Mouse (Mus musculus): ENCODE data around the gene Cavin4. TPM values are rescaled to one million over a fixed set of nuclear protein-coding genes. Genes with fewer than 3 reads are reported as not detected.
"Not testable (repeated sequence)": the region's sequence is repeated elsewhere in the genome, so short reads cannot be mapped to it uniquely, and the experiment has no call there.

Gene Cavin4
- total RNA-seq, 2 experiments from 2014 or later, result 2.1 TPM

GRCm38 (mm10) chr4:48676570-48677185 is 13.4 kb downstream of the Cavin4 start:
- H3K27ac ChIP-seq, result no peak overlapping the region
- H3K4me3 ChIP-seq, result no peak overlapping the region
- TF ChIP-seq CTCF (IDR thresholded peaks at IDR 0.05), result no peak
- no peak for DNase-seq (ENCODE audit: extremely low spot score in 1 of 2, low spot score in 2 of 2)
- intact Hi-C loops (cut with DNase I), result no loop called here

- no peak for DNase-seq (ENCODE audit: extremely low spot score in 1 of 2, low spot score in 2 of 2)
- no peak for TF ChIP-seq CTCF (IDR thresholded peaks at IDR 0.05)
- Histone ChIP-seq H3K27ac (no peak overlapping the region), H3K4me3 (no peak overlapping the region)
- intact Hi-C loops (cut with DNase I), result no loop called here
These were observed 14.0 kb downstream of the Cavin4 start for GRCm38 (mm10) chr4:48677276-48677675.

GRCm38 (mm10) chr4:48677812-48678211 is 14.5 kb downstream of the Cavin4 start:
- intact Hi-C loops (cut with DNase I), result no loop called here
- no peak for DNase-seq (ENCODE audit: extremely low spot score in 1 of 2, low spot score in 2 of 2)
- no peak overlapping the region for H3K4me3 ChIP-seq
- H3K27ac ChIP-seq, result no peak overlapping the region
- TF ChIP-seq CTCF (IDR thresholded peaks at IDR 0.05), result no peak

GRCm38 (mm10) chr4:48678793-48679192 is 15.5 kb downstream of the Cavin4 start:
- Histone ChIP-seq H3K4me3 (no peak overlapping the region), H3K27ac (no peak overlapping the region)
- TF ChIP-seq CTCF (IDR thresholded peaks at IDR 0.05), result no peak
- no peak for DNase-seq (ENCODE audit: extremely low spot score in 1 of 2, low spot score in 2 of 2)
- intact Hi-C loops (cut with DNase I), result no loop called here

GRCm38 (mm10) chr4:48679728-48680127 is 16.4 kb downstream of the Cavin4 start:
- not testable (repeated sequence) for DNase-seq (ENCODE audit: extremely low spot score in 1 of 2, low spot score in 2 of 2); H3K4me3 ChIP-seq; H3K27ac ChIP-seq
- intact Hi-C loops (cut with DNase I), result loop anchor here (2.0 kb wide), 2 partner anchors 95 to 207 kb away; partner anchors contain the start of genes Tex10 and Tmeff1

GRCm38 (mm10) chr4:48680214-48680613 is 16.9 kb downstream of the Cavin4 start:
- intact Hi-C loops (cut with DNase I), result loop anchor here (2.0 kb wide), 2 partner anchors 95 to 207 kb away; partner anchors contain the start of genes Tex10 and Tmeff1
- TF ChIP-seq CTCF (IDR thresholded peaks at IDR 0.05), result no peak
- Histone ChIP-seq H3K27ac (no peak overlapping the region), H3K4me3 (peak overlapping the region; percentile 26; the same call in 1 of the 2 replicates)
- no peak for DNase-seq (ENCODE audit: extremely low spot score in 1 of 2, low spot score in 2 of 2)

- TF ChIP-seq CTCF (IDR thresholded peaks at IDR 0.05), result peak; percentile 69
- intact Hi-C loops (cut with DNase I), result loop anchor here (2.0 kb wide), 2 partner anchors 96 to 208 kb away; partner anchors contain the start of genes Tex10 and Tmeff1
These were observed 17.5 kb downstream of the Cavin4 start for GRCm38 (mm10) chr4:48680648-48681343.

GRCm38 (mm10) chr4:48683126-48683525 is 19.8 kb downstream of the Cavin4 start:
- no peak for TF ChIP-seq CTCF (IDR thresholded peaks at IDR 0.05)
- intact Hi-C loops (cut with DNase I), result loop anchor here (2.0 kb wide), 1 partner anchor 142 kb away; no protein-coding TSS in a partner anchor
- Histone ChIP-seq H3K27ac (peak overlapping the region; percentile 81), H3K4me3 (peak overlapping the region; percentile 44)
- DNase-seq (ENCODE audit: extremely low spot score in 1 of 2, low spot score in 2 of 2), result no peak

More at GRCm38 (mm10) chr4:48680648-48681343, 17.5 kb downstream of the Cavin4 start:
- Histone ChIP-seq H3K27ac (no peak overlapping the region), H3K4me3 (peak overlapping the region; percentile 26)
- no peak for DNase-seq (ENCODE audit: extremely low spot score in 1 of 2, low spot score in 2 of 2)

- Histone ChIP-seq H3K4me3 (peak overlapping the region; percentile 44), H3K27ac (peak overlapping the region; percentile 81)
- DNase-seq (ENCODE audit: extremely low spot score in 1 of 2, low spot score in 2 of 2), result not testable (repeated sequence)
- intact Hi-C loops (cut with DNase I), result loop anchor here (2.0 kb wide), 1 partner anchor 143 kb away; no protein-coding TSS in a partner anchor
These were observed 20.4 kb downstream of the Cavin4 start for GRCm38 (mm10) chr4:48683633-48684209.

GRCm38 (mm10) chr4:48684593-48685187 is 21.4 kb downstream of the Cavin4 start:
- no peak for TF ChIP-seq CTCF (IDR thresholded peaks at IDR 0.05)

GRCm38 (mm10) chr4:48688148-48688547 is 24.8 kb downstream of the Cavin4 start:
- no peak overlapping the region for H3K27ac ChIP-seq
- TF ChIP-seq CTCF (IDR thresholded peaks at IDR 0.05), result no peak
- DNase-seq (ENCODE audit: extremely low spot score in 1 of 2, low spot score in 2 of 2), result no peak
- intact Hi-C loops (cut with DNase I), result no loop called here
- no peak overlapping the region for H3K4me3 ChIP-seq

More at GRCm38 (mm10) chr4:48684593-48685187, 21.4 kb downstream of the Cavin4 start:
- DNase-seq (ENCODE audit: extremely low spot score in 1 of 2, low spot score in 2 of 2), result no peak
- Histone ChIP-seq H3K4me3 (no peak overlapping the region), H3K27ac (no peak overlapping the region)
- intact Hi-C loops (cut with DNase I), result no loop called here

Measured in left cerebral cortex, adult 2 months (tissue).